Mouse (Mus musculus) cerebellum, adult 2 months (tissue): ENCODE data around the gene Exosc6.

ENCODE experiments used
- CTCF ChIP-seq: fragments of 200-500 bp; IDR thresholded peaks from 2 replicates; pipeline ENCODE4 v1.5.1; 2011; ENCODE audit warnings: low read depth, mild to moderate bottlenecking, control low read depth, low read length, moderate library complexity, borderline replicate concordance; ENCODE audit not compliant: insufficient read depth
- POLR2A ChIP-seq: fragments of 200-500 bp; IDR thresholded peaks from 2 replicates; pipeline ENCODE4 v1.6.1; 2011; ENCODE audit warnings: low read length, control low read depth, borderline replicate concordance; ENCODE audit not compliant: insufficient read depth

- TF ChIP-seq POLR2A (no peak), CTCF (no peak)
Observed at GRCm38 (mm10) chr8:111053827-111054518, 2.2 kb upstream of the Exosc6 start.
